Mouse (Mus musculus): Measurements from ENCODE around the gene Map7. TPM values are rescaled to one million over a fixed set of nuclear protein-coding genes. Genes with fewer than 3 reads are reported as not detected.

Gene Map7
- polyA plus RNA-seq (2014; fragmentation: Illumina TruSeq; extraction: RNeasy Lipid Tissue Mini Kit (QIAGEN cat#74804); ENCODE audit: low read depth, low replicate concordance): 18.6 TPM

DNA sequence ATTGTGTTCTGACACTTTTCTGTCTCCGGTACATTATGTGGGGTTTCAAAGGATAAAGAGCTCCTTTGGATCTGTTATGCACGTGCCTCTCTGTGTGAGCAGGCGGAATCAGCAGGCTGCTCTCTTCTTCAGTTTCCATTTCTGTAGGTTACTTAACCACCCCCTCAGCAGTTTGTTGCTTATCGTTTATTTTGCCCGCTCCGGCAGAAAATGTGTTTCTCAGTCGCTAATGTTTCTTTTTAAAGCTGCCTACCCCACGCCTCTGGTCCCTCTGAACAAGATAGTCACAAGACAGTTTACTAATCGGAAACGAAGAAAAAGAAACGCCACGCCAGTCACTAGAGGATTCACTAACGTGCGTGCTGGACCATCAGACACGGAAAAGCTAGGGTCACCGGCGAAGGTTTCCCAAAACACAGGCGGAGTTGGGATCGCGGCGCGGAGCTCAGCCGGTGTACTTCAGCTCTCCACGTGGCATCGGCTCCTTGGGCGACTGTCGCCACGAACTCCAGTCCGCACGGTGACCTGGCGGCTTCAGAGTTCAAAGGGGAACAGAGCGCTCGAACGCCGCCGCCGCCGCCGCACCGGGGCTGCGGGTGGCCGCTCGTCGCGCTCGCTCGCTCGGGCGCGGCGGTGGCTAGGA, at the start of gene Map7:
TSS of gene Map7 (plus strand) at position 342 of the 643 bp plus-strand sequence.

DNA sequence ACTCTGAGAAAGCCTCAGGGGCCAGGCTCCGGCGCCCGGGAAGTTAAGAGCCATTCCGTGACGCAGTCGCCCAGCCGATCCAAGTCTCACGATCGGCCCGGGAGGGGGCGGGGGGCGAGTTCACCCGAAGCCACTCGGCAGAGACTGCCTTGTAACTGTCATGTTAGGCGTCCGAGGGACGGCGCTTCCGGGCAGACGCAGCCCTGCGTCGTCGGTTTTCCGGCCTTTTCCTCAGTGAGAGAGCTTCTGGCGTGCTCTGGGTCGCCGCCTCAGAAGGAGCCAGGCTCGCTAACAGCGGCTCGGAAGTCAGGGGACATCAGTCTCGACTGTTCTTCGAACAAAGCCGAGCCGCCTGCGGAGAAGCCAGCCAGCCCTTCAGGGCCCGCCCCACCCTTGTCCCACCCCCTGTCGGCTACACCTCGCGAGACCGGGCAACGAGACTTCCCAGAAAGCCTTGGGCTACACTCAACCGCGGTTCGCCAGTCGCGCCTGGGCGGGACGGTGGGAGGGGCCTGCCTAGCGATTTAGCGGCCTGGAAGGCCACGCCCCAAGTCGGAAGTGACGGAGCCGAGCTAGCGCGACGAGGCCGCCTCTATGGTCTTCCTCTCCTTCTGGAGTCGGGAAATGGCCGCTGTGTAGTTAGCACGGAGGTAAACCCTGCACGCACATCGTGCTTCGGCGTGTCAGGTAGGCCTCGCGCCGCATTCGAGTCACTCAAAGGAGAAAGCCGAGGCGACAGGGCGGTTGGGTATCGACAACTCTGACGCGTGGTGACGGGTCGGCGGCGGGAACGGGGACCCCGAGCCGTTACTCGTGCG, 163.9 kb downstream of the Map7 start, which contains the start of gene Bclaf1:
TSS of gene Bclaf1 (plus strand) at position 552 of the 818 bp plus-strand sequence.

Other genes starting within 250 kb of the Map7 start
- 33.9 TPM for gene Pex7, start 240.8 kb upstream of the Map7 start, polyA plus RNA-seq (2014; fragmentation: Illumina TruSeq; extraction: RNeasy Lipid Tissue Mini Kit (QIAGEN cat#74804); ENCODE audit: low read depth, low replicate concordance)
- 22.7 TPM for gene Map3k5, start 214.0 kb upstream of the Map7 start, polyA plus RNA-seq (2014; fragmentation: Illumina TruSeq; extraction: RNeasy Lipid Tissue Mini Kit (QIAGEN cat#74804); ENCODE audit: low read depth, low replicate concordance)
- gene Bclaf1, start 164.0 kb downstream of the Map7 start, polyA plus RNA-seq (2014; fragmentation: Illumina TruSeq; extraction: RNeasy Lipid Tissue Mini Kit (QIAGEN cat#74804); ENCODE audit: low read depth, low replicate concordance): 57.5 TPM
- gene Mtfr2, start 199.3 kb downstream of the Map7 start, polyA plus RNA-seq (2014; fragmentation: Illumina TruSeq; extraction: RNeasy Lipid Tissue Mini Kit (QIAGEN cat#74804); ENCODE audit: low read depth, low replicate concordance): not detected